Mouse (Mus musculus): ENCODE measurements around the gene Cdsn. TPM values are rescaled to one million over a fixed set of nuclear protein-coding genes. Genes with fewer than 3 reads are reported as not detected.
A peak's percentile ranks its signal among the peaks of the same experiment; 100 is the strongest.

Cdsn gene
- polyA plus RNA-seq, 1 experiment from 2014 or later = not detected

GRCm38 (mm10) chr17:35558216-35558615, 6.3 kb downstream of the Cdsn start:
- no peak overlapping the region for H3K9ac ChIP-seq (replicated peaks; ENCODE audit: low read length)
- H3K4me2 ChIP-seq (ENCODE audit: low read depth, low read length) = no peak overlapping the region
- H3K36me3 ChIP-seq (replicated peaks; ENCODE audit: control insufficient read depth, insufficient read depth, low read depth, low read length) = no peaks in the 10 kb centered on the region
- WGBS = 66% methylated on average over 8 of the region's 8 CpGs
- H3K4me1 ChIP-seq (ENCODE audit: control insufficient read depth, insufficient read depth, low read length) = no peaks in the 10 kb centered on the region
- H3K9me3 ChIP-seq (replicated peaks; ENCODE audit: control insufficient read depth, low read length) = no peaks in the 10 kb centered on the region
- DNase-seq (ENCODE audit: low spot score) = no peak
- no peak overlapping the region for H3K4me3 ChIP-seq (ENCODE audit: low read depth, low read length)
- H3K27me3 ChIP-seq (ENCODE audit: control insufficient read depth, insufficient read depth, low read length) = no peaks in the 10 kb centered on the region
- no peak overlapping the region for H3K27ac ChIP-seq (replicated peaks; ENCODE audit: low read depth, low read length)
- ATAC-seq (replicated peaks; ENCODE audit: insufficient number of reproducible peaks, low FRiP score, low TSS enrichment, low read depth) = no peak

DNA sequence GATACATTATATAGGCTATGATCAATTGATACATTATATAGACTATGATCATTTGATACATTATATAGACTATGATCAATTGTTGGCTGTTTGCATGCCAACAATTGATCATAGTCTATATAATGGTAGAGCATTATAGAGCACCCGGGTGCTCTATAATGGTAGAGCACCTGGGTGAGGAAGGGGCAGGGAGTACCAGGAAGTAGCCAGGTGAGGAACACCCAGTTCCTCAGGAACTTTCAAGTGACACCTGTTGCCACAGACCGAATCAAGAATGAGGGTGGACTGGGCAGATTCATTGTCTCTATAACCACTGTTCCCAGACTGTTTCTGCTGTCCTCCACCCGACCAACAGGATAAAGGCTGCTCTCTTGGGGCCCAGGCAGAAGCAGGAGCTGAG, 15.2 kb downstream of the Cdsn start, which contains the start of gene 2300002M23Rik:
TSS of gene 2300002M23Rik (plus strand) at position 301 of the 400 bp plus-strand sequence.
- 53% methylated on average over 3 of the region's 3 CpGs for WGBS
- Histone ChIP-seq H3K9ac (replicated peaks; ENCODE audit: low read length) (no peak within 1 kb of the TSS), H3K4me1 (ENCODE audit: control insufficient read depth, insufficient read depth, low read length) (no peaks in the 10 kb centered on the region), H3K27ac (replicated peaks; ENCODE audit: low read depth, low read length) (no peak within 1 kb of the TSS), H3K4me3 (ENCODE audit: low read depth, low read length) (no peak within 1 kb of the TSS), H3K27me3 (ENCODE audit: control insufficient read depth, insufficient read depth, low read length) (peaks cover 18% of the 10 kb centered on the region), H3K4me2 (ENCODE audit: low read depth, low read length) (no peak within 1 kb of the TSS), H3K9me3 (replicated peaks; ENCODE audit: control insufficient read depth, low read length) (no peaks in the 10 kb centered on the region), H3K36me3 (replicated peaks; ENCODE audit: control insufficient read depth, insufficient read depth, low read depth, low read length) (no peaks in the 10 kb centered on the region)
- ATAC-seq (replicated peaks; ENCODE audit: insufficient number of reproducible peaks, low FRiP score, low TSS enrichment, low read depth) = no peak
- DNase-seq (ENCODE audit: low spot score) = no peak

DNA sequence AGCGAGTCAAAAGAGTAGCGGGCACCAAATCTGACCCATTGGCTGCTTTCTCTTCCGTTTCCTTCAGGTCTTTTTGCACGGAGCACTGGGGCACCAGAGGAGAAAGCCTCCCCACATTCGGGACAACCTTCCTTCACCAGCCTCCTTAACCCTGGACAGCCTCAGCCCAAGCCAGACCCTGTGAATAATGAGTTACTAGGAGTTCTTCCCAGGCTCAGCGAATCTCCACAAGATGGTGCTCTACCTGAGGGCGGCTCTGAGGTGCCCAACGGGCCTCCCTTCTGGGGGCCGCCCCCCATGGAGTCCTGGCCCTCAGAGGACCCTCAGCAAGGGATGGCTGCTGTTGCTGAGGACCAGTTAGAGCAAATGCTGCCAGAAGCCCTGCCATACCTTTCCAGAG, 15.8 kb downstream of the Cdsn start:
- WGBS = 18% methylated on average over 9 of the region's 9 CpGs
- H3K27ac ChIP-seq (replicated peaks; ENCODE audit: low read depth, low read length) = no peak overlapping the region
- no peaks in the 10 kb centered on the region for H3K36me3 ChIP-seq (replicated peaks; ENCODE audit: control insufficient read depth, insufficient read depth, low read depth, low read length)
- H3K4me3 ChIP-seq (ENCODE audit: low read depth, low read length) = no peak overlapping the region
- H3K4me2 ChIP-seq (ENCODE audit: low read depth, low read length) = no peak overlapping the region
- DNase-seq (ENCODE audit: low spot score) (no peak), ATAC-seq (replicated peaks; ENCODE audit: insufficient number of reproducible peaks, low FRiP score, low TSS enrichment, low read depth) (no peak)
- no peak overlapping the region for H3K9ac ChIP-seq (replicated peaks; ENCODE audit: low read length)
- no peaks in the 10 kb centered on the region for H3K4me1 ChIP-seq (ENCODE audit: control insufficient read depth, insufficient read depth, low read length)
- no peaks in the 10 kb centered on the region for H3K9me3 ChIP-seq (replicated peaks; ENCODE audit: control insufficient read depth, low read length)
- peaks cover 18% of the 10 kb centered on the region for H3K27me3 ChIP-seq (ENCODE audit: control insufficient read depth, insufficient read depth, low read length)

- peak overlapping the region; percentile 32 for H3K9ac ChIP-seq (replicated peaks; ENCODE audit: low read length)
- no peaks in the 10 kb centered on the region for H3K4me1 ChIP-seq (ENCODE audit: control insufficient read depth, insufficient read depth, low read length)
- H3K4me2 ChIP-seq (ENCODE audit: low read depth, low read length) = peak overlapping the region; percentile 49
- no peaks in the 10 kb centered on the region for H3K9me3 ChIP-seq (replicated peaks; ENCODE audit: control insufficient read depth, low read length)
- H3K36me3 ChIP-seq (replicated peaks; ENCODE audit: control insufficient read depth, insufficient read depth, low read depth, low read length) = no peaks in the 10 kb centered on the region
- WGBS = 2% methylated on average over 28 of the region's 28 CpGs
- no peak overlapping the region for H3K27ac ChIP-seq (replicated peaks; ENCODE audit: low read depth, low read length)
- DNase-seq (ENCODE audit: low spot score) = peak; percentile 43
- peak overlapping the region; percentile 21 for H3K4me3 ChIP-seq (ENCODE audit: low read depth, low read length)
- peaks cover 18% of the 10 kb centered on the region for H3K27me3 ChIP-seq (ENCODE audit: control insufficient read depth, insufficient read depth, low read length)
- 0 out of 2 replicates have a peak, but pooled peaks have one; percentile 37 for ATAC-seq (replicated peaks; ENCODE audit: insufficient number of reproducible peaks, low FRiP score, low TSS enrichment, low read depth)
Measured at GRCm38 (mm10) chr17:35569091-35569944, 17.4 kb downstream of the Cdsn start.

DNA sequence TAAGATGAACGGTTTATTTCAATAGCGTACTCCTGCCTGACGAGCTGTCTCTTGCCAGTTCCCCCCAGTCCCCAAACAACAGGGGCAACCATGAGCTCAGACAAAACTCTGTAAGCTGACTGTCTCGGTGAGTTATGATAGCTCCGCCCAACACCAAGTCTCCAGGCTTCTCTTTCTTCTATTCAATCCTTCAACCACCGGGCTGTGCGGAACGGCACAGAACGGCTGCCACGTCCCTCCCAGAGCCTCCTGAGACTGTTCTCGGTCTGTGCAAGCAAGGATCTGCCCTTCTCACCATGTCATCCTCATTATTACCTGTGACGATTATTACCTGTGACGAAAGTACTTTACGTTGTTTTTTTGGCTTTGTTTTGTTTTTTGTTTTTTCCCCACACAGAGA, 18.9 kb downstream of the Cdsn start:
- Histone ChIP-seq H3K4me3 (ENCODE audit: low read depth, low read length) (no peak overlapping the region), H3K4me1 (ENCODE audit: control insufficient read depth, insufficient read depth, low read length) (no peaks in the 10 kb centered on the region), H3K9ac (replicated peaks; ENCODE audit: low read length) (no peak overlapping the region), H3K36me3 (replicated peaks; ENCODE audit: control insufficient read depth, insufficient read depth, low read depth, low read length) (no peaks in the 10 kb centered on the region), H3K27ac (replicated peaks; ENCODE audit: low read depth, low read length) (no peak overlapping the region), H3K27me3 (ENCODE audit: control insufficient read depth, insufficient read depth, low read length) (peaks cover 18% of the 10 kb centered on the region), H3K4me2 (ENCODE audit: low read depth, low read length) (no peak overlapping the region), H3K9me3 (replicated peaks; ENCODE audit: control insufficient read depth, low read length) (no peaks in the 10 kb centered on the region)
- WGBS = 79% methylated on average over 14 of the region's 14 CpGs
- ATAC-seq (replicated peaks; ENCODE audit: insufficient number of reproducible peaks, low FRiP score, low TSS enrichment, low read depth) (no peak), DNase-seq (ENCODE audit: low spot score) (no peak)

DNA sequence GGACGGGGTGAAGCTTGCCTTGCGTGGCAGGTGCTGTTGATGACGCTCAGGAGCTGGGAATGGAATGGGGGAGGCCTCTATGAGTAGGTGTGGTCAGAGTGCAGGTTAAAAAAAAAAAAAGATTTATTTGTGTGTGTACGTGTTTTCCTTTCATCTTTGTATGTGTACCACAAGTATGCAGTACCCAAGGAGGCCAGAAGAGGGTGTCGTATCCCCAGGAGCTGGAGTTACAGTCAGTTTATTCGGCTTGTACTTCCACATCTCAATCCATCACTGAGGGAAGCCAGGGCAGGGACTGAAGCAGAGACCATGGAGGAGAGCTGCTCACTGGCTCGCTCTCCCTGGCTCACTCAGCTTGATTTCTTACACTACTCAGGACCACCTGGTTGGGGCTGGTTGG, 19.5 kb downstream of the Cdsn start:
- no peaks in the 10 kb centered on the region for H3K4me1 ChIP-seq (ENCODE audit: control insufficient read depth, insufficient read depth, low read length)
- no peaks in the 10 kb centered on the region for H3K36me3 ChIP-seq (replicated peaks; ENCODE audit: control insufficient read depth, insufficient read depth, low read depth, low read length)
- H3K27ac ChIP-seq (replicated peaks; ENCODE audit: low read depth, low read length) = no peak overlapping the region
- no peaks in the 10 kb centered on the region for H3K9me3 ChIP-seq (replicated peaks; ENCODE audit: control insufficient read depth, low read length)
- H3K4me3 ChIP-seq (ENCODE audit: low read depth, low read length) = no peak overlapping the region
- no peak overlapping the region for H3K4me2 ChIP-seq (ENCODE audit: low read depth, low read length)
- ATAC-seq (replicated peaks; ENCODE audit: insufficient number of reproducible peaks, low FRiP score, low TSS enrichment, low read depth) = no peak
- WGBS = 94% methylated on average over 7 of the region's 7 CpGs
- no peak overlapping the region for H3K9ac ChIP-seq (replicated peaks; ENCODE audit: low read length)
- H3K27me3 ChIP-seq (ENCODE audit: control insufficient read depth, insufficient read depth, low read length) = peaks cover 18% of the 10 kb centered on the region
- no peak for DNase-seq (ENCODE audit: low spot score)

DNA sequence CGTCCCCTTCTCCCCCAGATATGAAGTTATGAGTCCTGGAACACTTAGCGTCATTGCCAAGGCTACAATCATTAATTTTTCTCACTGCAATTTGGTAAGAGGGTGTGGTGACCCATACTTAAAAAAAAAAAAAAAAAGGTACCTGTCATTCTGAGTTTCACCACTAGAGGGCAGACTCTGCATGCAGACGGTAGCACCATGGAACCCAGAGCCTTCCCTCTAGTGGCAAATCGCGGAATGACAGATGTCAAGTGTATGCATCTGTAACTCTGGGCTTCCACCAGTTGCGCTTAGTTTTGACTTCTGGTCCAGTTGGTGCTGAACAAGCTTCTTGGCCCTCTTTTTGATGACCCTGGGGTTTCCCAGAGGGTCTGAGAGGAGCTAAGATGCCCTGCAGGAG, 26.3 kb downstream of the Cdsn start:
- no peaks in the 10 kb centered on the region for H3K4me1 ChIP-seq (ENCODE audit: control insufficient read depth, insufficient read depth, low read length)
- H3K27me3 ChIP-seq (ENCODE audit: control insufficient read depth, insufficient read depth, low read length) = no peaks in the 10 kb centered on the region
- H3K27ac ChIP-seq (replicated peaks; ENCODE audit: low read depth, low read length) = no peak overlapping the region
- H3K9me3 ChIP-seq (replicated peaks; ENCODE audit: control insufficient read depth, low read length) = no peaks in the 10 kb centered on the region
- DNase-seq (ENCODE audit: low spot score) (peak; percentile 93), ATAC-seq (replicated peaks; ENCODE audit: insufficient number of reproducible peaks, low FRiP score, low TSS enrichment, low read depth) (no peak)
- WGBS = 20% methylated on average over 6 of the region's 6 CpGs
- H3K9ac ChIP-seq (replicated peaks; ENCODE audit: low read length) = no peak overlapping the region
- H3K4me3 ChIP-seq (ENCODE audit: low read depth, low read length) = no peak overlapping the region
- no peak overlapping the region for H3K4me2 ChIP-seq (ENCODE audit: low read depth, low read length)
- H3K36me3 ChIP-seq (replicated peaks; ENCODE audit: control insufficient read depth, insufficient read depth, low read depth, low read length) = no peaks in the 10 kb centered on the region

DNA sequence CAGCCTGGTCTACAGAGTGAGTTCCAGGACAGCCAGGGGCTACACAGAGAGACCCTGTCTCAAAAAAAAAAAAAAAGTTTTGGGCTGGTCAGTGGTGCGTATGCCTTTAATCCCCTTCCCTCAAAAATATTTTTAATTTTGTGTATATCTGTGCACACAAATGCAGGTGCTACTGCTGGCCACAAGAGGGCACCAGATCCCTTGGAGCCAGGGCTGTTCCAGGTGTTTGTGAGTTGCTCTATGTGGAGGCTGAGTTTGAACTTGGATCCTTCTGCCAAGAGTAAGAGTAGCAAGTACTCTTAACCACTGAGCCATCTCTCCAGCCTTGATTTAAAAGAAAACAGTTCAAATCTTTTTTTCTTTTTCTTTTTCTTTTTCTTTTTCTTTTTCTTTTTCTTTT, 31.0 kb downstream of the Cdsn start:
- Histone ChIP-seq H3K27ac (replicated peaks; ENCODE audit: low read depth, low read length) (no peak overlapping the region), H3K4me3 (ENCODE audit: low read depth, low read length) (no peak overlapping the region), H3K27me3 (ENCODE audit: control insufficient read depth, insufficient read depth, low read length) (no peaks in the 10 kb centered on the region), H3K4me2 (ENCODE audit: low read depth, low read length) (no peak overlapping the region), H3K36me3 (replicated peaks; ENCODE audit: control insufficient read depth, insufficient read depth, low read depth, low read length) (no peaks in the 10 kb centered on the region), H3K9me3 (replicated peaks; ENCODE audit: control insufficient read depth, low read length) (no peaks in the 10 kb centered on the region), H3K4me1 (ENCODE audit: control insufficient read depth, insufficient read depth, low read length) (no peaks in the 10 kb centered on the region), H3K9ac (replicated peaks; ENCODE audit: low read length) (no peak overlapping the region)
- ATAC-seq (replicated peaks; ENCODE audit: insufficient number of reproducible peaks, low FRiP score, low TSS enrichment, low read depth) (no peak), DNase-seq (ENCODE audit: low spot score) (peak; percentile 26)
- WGBS = 100% methylated on average over 1 of the region's 1 CpGs

All from embryonic facial prominence, embryonic 11.5 days (tissue).